Mouse (Mus musculus): ENCODE measurements around the gene Ccn6. TPM values are rescaled to one million over a fixed set of nuclear protein-coding genes. Genes with fewer than 3 reads are reported as not detected.
A peak's percentile ranks its signal among the peaks of the same experiment; 100 is the strongest.

The Ccn6 gene
- total and polyA plus RNA-seq, 2 experiments from 2014 or later: 0.35 to 2.0 TPM

- Histone ChIP-seq H3K36me3 (ENCODE audit: insufficient read depth, low read length) (no peaks in the 10 kb centered on the region), H3K27me3 (ENCODE audit: insufficient read depth, low read length) (no peaks in the 10 kb centered on the region), H3K9me3 (ENCODE audit: low read length) (no peaks in the 10 kb centered on the region), H3K4me2 (ENCODE audit: low read depth, low read length) (peak overlapping the region; percentile 64), H3K4me3 (ENCODE audit: low read length) (peak overlapping the region; percentile 43), H3K27ac (peak overlapping the region; percentile 94), H3K4me1 (ENCODE audit: insufficient read depth, low read length) (peaks cover 12% of the 10 kb centered on the region; the same call in 1 of the 2 replicates), H3K9ac (replicated peaks; ENCODE audit: low read length) (peak overlapping the region; percentile 56)
- DNase-seq (ENCODE audit: low spot score) (peak; percentile 97), ATAC-seq (peak; percentile 83)
- TF ChIP-seq CTCF (IDR thresholded peaks at IDR 0.05; ENCODE audit: low read depth): peak; percentile 90
- WGBS: 5% methylated on average over 26 of the region's 26 CpGs
Observed at GRCm38 (mm10) chr10:39171603-39172539, 8.3 kb upstream of the Ccn6 start.

GRCm38 (mm10) chr10:39171134-39171533 lies 7.5 kb upstream of the Ccn6 start:
- ATAC-seq: peak; percentile 90
- Histone ChIP-seq H3K4me1 (ENCODE audit: insufficient read depth, low read length) (peaks cover 12% of the 10 kb centered on the region; the same call in 1 of the 2 replicates), H3K9ac (replicated peaks; ENCODE audit: low read length) (peak overlapping the region; percentile 56), H3K27ac (peak overlapping the region; percentile 94), H3K36me3 (ENCODE audit: insufficient read depth, low read length) (no peaks in the 10 kb centered on the region), H3K4me2 (ENCODE audit: low read depth, low read length) (peak overlapping the region; percentile 64), H3K4me3 (ENCODE audit: low read length) (peak overlapping the region; percentile 43), H3K27me3 (ENCODE audit: insufficient read depth, low read length) (no peaks in the 10 kb centered on the region), H3K9me3 (ENCODE audit: low read length) (no peaks in the 10 kb centered on the region)
- under 1% methylated on average over 19 of the region's 19 CpGs for WGBS
- DNase-seq (ENCODE audit: low spot score): peak; percentile 96
- peak; percentile 97 for TF ChIP-seq CTCF (IDR thresholded peaks at IDR 0.05; ENCODE audit: low read depth)

- DNase-seq (ENCODE audit: low spot score) (no peak), ATAC-seq (peak; percentile 0; the same call in 1 of the 2 replicates)
- no peaks in the 10 kb centered on the region for H3K36me3 ChIP-seq (ENCODE audit: insufficient read depth, low read length)
- H3K4me2 ChIP-seq (ENCODE audit: low read depth, low read length): peak overlapping the region; percentile 64
- no peak overlapping the region; the same call in 1 of the 2 replicates for H3K9ac ChIP-seq (replicated peaks; ENCODE audit: low read length)
- H3K27ac ChIP-seq: peak overlapping the region; percentile 94
- peaks cover 12% of the 10 kb centered on the region; the same call in 1 of the 2 replicates for H3K4me1 ChIP-seq (ENCODE audit: insufficient read depth, low read length)
- H3K9me3 ChIP-seq (ENCODE audit: low read length): no peaks in the 10 kb centered on the region
- no peaks in the 10 kb centered on the region for H3K27me3 ChIP-seq (ENCODE audit: insufficient read depth, low read length)
- no peak overlapping the region for H3K4me3 ChIP-seq (ENCODE audit: low read length)
- 11% methylated on average over 6 of the region's 6 CpGs for WGBS
- no peak for TF ChIP-seq CTCF (IDR thresholded peaks at IDR 0.05; ENCODE audit: low read depth)
Observed at GRCm38 (mm10) chr10:39170706-39171105, 7.1 kb upstream of the Ccn6 start.

- ATAC-seq: 0 out of 2 replicates have a peak, but pooled peaks have one; percentile 3
- Histone ChIP-seq H3K4me2 (ENCODE audit: low read depth, low read length) (peak overlapping the region; percentile 64), H3K36me3 (ENCODE audit: insufficient read depth, low read length) (no peaks in the 10 kb centered on the region), H3K27ac (peak overlapping the region; percentile 94), H3K9me3 (ENCODE audit: low read length) (no peaks in the 10 kb centered on the region), H3K9ac (replicated peaks; ENCODE audit: low read length) (no peak overlapping the region), H3K4me1 (ENCODE audit: insufficient read depth, low read length) (peaks cover 18% of the 10 kb centered on the region; the same call in 1 of the 2 replicates), H3K27me3 (ENCODE audit: insufficient read depth, low read length) (no peaks in the 10 kb centered on the region), H3K4me3 (ENCODE audit: low read length) (0 out of 2 replicates have a peak overlapping the region, but pooled peaks have one; percentile 4)
- peak; percentile 95 for TF ChIP-seq CTCF (IDR thresholded peaks at IDR 0.05; ENCODE audit: low read depth)
- DNase-seq (ENCODE audit: low spot score): peak; percentile 85
- WGBS: 8% methylated on average over 8 of the region's 8 CpGs
Observed at GRCm38 (mm10) chr10:39170181-39170580, 6.6 kb upstream of the Ccn6 start.

- Histone ChIP-seq H3K4me1 (ENCODE audit: insufficient read depth, low read length) (peaks cover 18% of the 10 kb centered on the region; the same call in 1 of the 2 replicates), H3K36me3 (ENCODE audit: insufficient read depth, low read length) (no peaks in the 10 kb centered on the region), H3K4me3 (ENCODE audit: low read length) (0 out of 2 replicates have a peak overlapping the region, but pooled peaks have one; percentile 4), H3K4me2 (ENCODE audit: low read depth, low read length) (peak overlapping the region; percentile 39), H3K9ac (replicated peaks; ENCODE audit: low read length) (no peak overlapping the region), H3K9me3 (ENCODE audit: low read length) (no peaks in the 10 kb centered on the region), H3K27me3 (ENCODE audit: insufficient read depth, low read length) (no peaks in the 10 kb centered on the region), H3K27ac (peak overlapping the region; percentile 94; the same call in 1 of the 2 replicates)
- WGBS: 44% methylated on average over 9 of the region's 9 CpGs
- DNase-seq (ENCODE audit: low spot score): no peak
- no peak for ATAC-seq
- TF ChIP-seq CTCF (IDR thresholded peaks at IDR 0.05; ENCODE audit: low read depth): no peak
Observed at GRCm38 (mm10) chr10:39169642-39170041, 6.0 kb upstream of the Ccn6 start.

GRCm38 (mm10) chr10:39167611-39168010 lies 4.0 kb upstream of the Ccn6 start:
- DNase-seq (ENCODE audit: low spot score) (no peak), ATAC-seq (no peak)
- Histone ChIP-seq H3K27me3 (ENCODE audit: insufficient read depth, low read length) (no peaks in the 10 kb centered on the region), H3K4me1 (ENCODE audit: insufficient read depth, low read length) (peaks cover 15% of the 10 kb centered on the region; the same call in 1 of the 2 replicates), H3K9ac (replicated peaks; ENCODE audit: low read length) (no peak overlapping the region), H3K9me3 (ENCODE audit: low read length) (no peaks in the 10 kb centered on the region), H3K4me3 (ENCODE audit: low read length) (no peak overlapping the region), H3K27ac (no peak overlapping the region), H3K4me2 (ENCODE audit: low read depth, low read length) (no peak overlapping the region), H3K36me3 (ENCODE audit: insufficient read depth, low read length) (no peaks in the 10 kb centered on the region)
- 80% methylated on average over 11 of the region's 11 CpGs for WGBS
- no peak for TF ChIP-seq CTCF (IDR thresholded peaks at IDR 0.05; ENCODE audit: low read depth)
